Comparison of ENCODE assay signal across 13 mouse cellular contexts in genomic region chr5:53490697-53491099, GRCm38 (mm10). TPM values are rescaled to one million over a fixed set of nuclear protein-coding genes. Genes with fewer than 3 reads are reported as not detected.
DNase-seq lines count a peak whose midpoint lies in the region; ATAC-seq and TF ChIP-seq lines count a peak whose summit lies in the region.
"Had no signal": no experiment of that assay in that cellular context is flagged by ENCODE, and none has a peak within 500 bp of the region (broad histone marks: within the 10 kb centered on the region; RNA-seq: fewer than 3 reads in every experiment).

No protein-coding gene starts in this region.

- no peak overlapping the region for H3K9ac ChIP-seq in hindbrain, embryonic 13.5 days
- no peak overlapping the region for H3K9ac ChIP-seq in intestine, postnatal 0 days (ENCODE audit: low read depth, low read length)
- H3K9ac ChIP-seq: embryonic facial prominence, embryonic 13.5 days; limb, embryonic 13.5 days; midbrain, embryonic 12.5 days had no signal

- H3K27ac ChIP-seq in hindbrain, embryonic 13.5 days: no peak overlapping the region
- no peak overlapping the region for H3K27ac ChIP-seq in intestine, postnatal 0 days (ENCODE audit: low read depth, low read length)
- H3K27ac ChIP-seq: embryonic facial prominence, embryonic 13.5 days; limb, embryonic 13.5 days; midbrain, embryonic 12.5 days had no signal

- H3K27me3 ChIP-seq in Patski: no peaks in the 10 kb centered on the region
- H3K27me3 ChIP-seq in hindbrain, embryonic 13.5 days: no peaks in the 10 kb centered on the region
- no peaks in the 10 kb centered on the region for H3K27me3 ChIP-seq in intestine, postnatal 0 days (replicated peaks; ENCODE audit: control insufficient read depth, insufficient read depth, low read length)
- H3K27me3 ChIP-seq: embryonic facial prominence, embryonic 13.5 days; midbrain, embryonic 12.5 days had no signal

- POLR2A ChIA-PET in Patski (lab: Charles Lee): interaction anchor here (1.2 to 2.3 kb wide), 2 partner anchors 21 to 51 kb away, joined by 4 to 6 read pairs; no protein-coding TSS in a partner anchor

- no peak overlapping the region for H3K4me2 ChIP-seq in hindbrain, embryonic 13.5 days
- no peak overlapping the region for H3K4me2 ChIP-seq in intestine, postnatal 0 days (replicated peaks; ENCODE audit: low read depth)
- H3K4me2 ChIP-seq: embryonic facial prominence, embryonic 13.5 days; limb, embryonic 13.5 days; midbrain, embryonic 12.5 days had no signal

- CTCF ChIA-PET in Patski (lab: Charles Lee): interaction anchor here (1.0 to 1.5 kb wide), 4 partner anchors 17 to 98 kb away, joined by 3 to 5 read pairs (median 4); no protein-coding TSS in a partner anchor

- H3K9me3 ChIP-seq in hindbrain, embryonic 13.5 days: no peaks in the 10 kb centered on the region
- no peaks in the 10 kb centered on the region for H3K9me3 ChIP-seq in intestine, postnatal 0 days (ENCODE audit: control insufficient read depth)
- H3K9me3 ChIP-seq: embryonic facial prominence, embryonic 13.5 days; limb, embryonic 13.5 days; midbrain, embryonic 12.5 days had no signal

- TF ChIP-seq POLR2A in lung, adult 2 months (IDR thresholded peaks at IDR 0.05; ENCODE audit: borderline replicate concordance, extremely low read depth, low read depth, low read length): no peak

- whole genome bisulfite sequencing in lung, adult 2 months: 31% methylated on average over 5 of the region's 5 CpGs
- 50% methylated on average over 5 of the region's 5 CpGs for WGBS in hindbrain, embryonic 13.5 days
- WGBS in intestine, postnatal 0 days: 54% methylated on average over 5 of the region's 5 CpGs

- no peak for TF ChIP-seq CTCF in lung, adult 2 months (IDR thresholded peaks at IDR 0.05; ENCODE audit: insufficient read depth, low read length)
- TF ChIP-seq CTCF in Patski (IDR thresholded peaks at IDR 0.05): no peak
- no peak for TF ChIP-seq CTCF in intestine, postnatal 0 days (IDR thresholded peaks at IDR 0.05; ENCODE audit: low read depth)

- H3K36me3 ChIP-seq in hindbrain, embryonic 13.5 days: no peaks in the 10 kb centered on the region
- H3K36me3 ChIP-seq in intestine, postnatal 0 days (ENCODE audit: control insufficient read depth, insufficient read depth): no peaks in the 10 kb centered on the region
- H3K36me3 ChIP-seq: embryonic facial prominence, embryonic 13.5 days; limb, embryonic 13.5 days; midbrain, embryonic 12.5 days had no signal

- peak; percentile 21 for DNase-seq in lung, postnatal 36 days
- no peak for DNase-seq in lung, adult 2 months
- DNase-seq in Patski (ENCODE audit: low read depth, low spot score): peak; percentile 97
- peak; percentile 71 for DNase-seq in fibroblast of lung, adult 2 months (ENCODE audit: low read depth)
- peak; percentile 66 for DNase-seq in thymus, postnatal 0 days (ENCODE audit: low spot score)
- DNase-seq in spleen, postnatal 14 days (ENCODE audit: low spot score in 2 of 2): no peak
- DNase-seq: right cerebral cortex, postnatal 14 days had no signal

- no peaks in the 10 kb centered on the region for H3K4me1 ChIP-seq in lung, adult 2 months (ENCODE audit: control insufficient read depth, insufficient read depth, low read length)
- H3K4me1 ChIP-seq in hindbrain, embryonic 13.5 days (replicated peaks): peaks cover 7% of the 10 kb centered on the region
- no peaks in the 10 kb centered on the region for H3K4me1 ChIP-seq in intestine, postnatal 0 days (replicated peaks; ENCODE audit: control insufficient read depth, insufficient read depth, low read length)
- H3K4me1 ChIP-seq: midbrain, embryonic 12.5 days had no signal

- in situ Hi-C loops in Patski (cut with MboI; ENCODE audit: low pct_unique_long_range_greater_than_20kb): no loop called here

- H3K4me3 ChIP-seq in lung, adult 2 months (replicated peaks; ENCODE audit: extremely low read depth, low read depth, low read length): no peak overlapping the region
- H3K4me3 ChIP-seq in hindbrain, embryonic 13.5 days: no peak overlapping the region
- no peak overlapping the region for H3K4me3 ChIP-seq in intestine, postnatal 0 days (ENCODE audit: low read depth, low read length)
- H3K4me3 ChIP-seq: embryonic facial prominence, embryonic 13.5 days; limb, embryonic 13.5 days; midbrain, embryonic 12.5 days had no signal

- peak; percentile 96 for ATAC-seq in Patski
- ATAC-seq in hindbrain, embryonic 13.5 days (ENCODE audit: low FRiP score): no peak
- no peak for ATAC-seq in intestine, postnatal 0 days
- ATAC-seq: intestine, embryonic 16.5 days had no signal

RNA-seq across cellular contexts. Expression of gene Rbpj, which starts 24.7 kb away (rescaled TPM):
- 15.2 and 17.5 TPM in 2 replicates for polyA plus RNA-seq in lung, adult 2 months (2012; rRNA removed)
- polyA plus RNA-seq in Patski (2021): 64.2 TPM
- polyA plus RNA-seq in thymus, postnatal 0 days (2015; fragmentation: Nextera tagmentation; extraction: Ambion mirVana): 23.3 and 28.1 TPM in 2 replicates
- polyA plus RNA-seq in hindbrain, embryonic 13.5 days (2015; fragmentation: Nextera tagmentation; extraction: Ambion mirVana): 38.1 and 39.9 TPM in 2 replicates
- 14.2 and 15.0 TPM in 2 replicates for polyA plus RNA-seq in intestine, postnatal 0 days (2015; fragmentation: Nextera tagmentation; extraction: Ambion mirVana)

Comparison
In these comparisons a context has a peak if more than half of its experiments do, and no peak if none do; other contexts are left out.
1. DNase-seq: peak in lung, postnatal 36 days (single experiment), Patski (single experiment), fibroblast of lung, adult 2 months (single experiment) and thymus, postnatal 0 days (single experiment); none in lung, adult 2 months (single experiment) and spleen, postnatal 14 days (0 of 2).